10 mouse cellular contexts compared by ENCODE assay signal in the genomic region with DNA sequence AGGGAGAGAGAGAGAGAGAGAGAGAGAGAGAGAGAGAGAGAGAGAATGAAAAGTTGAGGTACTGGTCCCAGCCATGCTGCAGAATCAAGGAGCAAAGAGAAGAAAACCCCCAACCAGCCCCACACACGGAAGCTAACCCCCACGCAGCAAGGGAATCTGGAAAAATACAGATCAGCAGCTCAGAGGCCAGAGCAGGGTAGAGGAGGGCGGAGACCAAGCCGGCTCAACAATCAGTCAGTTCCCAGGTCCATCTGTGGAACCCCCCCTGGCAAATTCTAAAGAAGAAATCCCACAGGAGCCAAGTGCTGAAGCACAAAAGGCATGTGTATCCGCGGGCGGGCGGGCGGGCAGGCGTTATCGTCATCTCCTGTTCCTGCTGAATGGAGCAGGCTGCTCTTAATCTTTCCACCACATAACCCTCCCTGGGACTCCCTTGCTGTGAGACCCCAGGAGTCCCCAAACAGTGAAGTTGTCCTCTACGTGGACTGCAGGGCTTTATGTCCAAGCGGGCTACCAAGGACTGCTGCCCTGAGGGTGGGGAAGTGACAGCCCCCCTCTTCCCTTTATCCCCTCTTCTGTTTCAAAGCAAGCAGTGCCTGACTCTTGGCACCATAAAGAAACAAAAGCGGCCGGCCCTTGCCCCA.
A peak's percentile ranks its signal among the peaks of the same experiment; 100 is the strongest.
DNase-seq lines count a peak whose midpoint lies in the region; ATAC-seq and TF ChIP-seq lines count a peak whose summit lies in the region.
"Had no signal": no experiment of that assay in that cellular context is flagged by ENCODE, and none has a peak within 500 bp of the region (broad histone marks: within the 10 kb centered on the region; RNA-seq: fewer than 3 reads in every experiment).

No protein-coding gene starts in this region.

- DNase-seq in heart, adult 18-20 months, result no peak
- DNase-seq in brain, embryonic 14.5 days (ENCODE audit: low read depth), result peak; percentile 73
- DNase-seq in hindbrain, embryonic 10.5 days (ENCODE audit: low spot score), result peak; percentile 30
- DNase-seq in cerebellum, postnatal 25 days, result no peak
- DNase-seq in thymus, postnatal 14 days, result no peak
- DNase-seq: liver, embryonic 13.5 days had no signal

- 3% methylated on average over 15 of the region's 15 CpGs for WGBS in heart, embryonic 12.5 days
- 4% methylated on average over 15 of the region's 15 CpGs for WGBS in hindbrain, embryonic 10.5 days
- 1% methylated on average over 15 of the region's 15 CpGs for WGBS in midbrain, embryonic 12.5 days
- WGBS in intestine, embryonic 15.5 days, result 9% methylated on average over 15 of the region's 15 CpGs

- 0 out of 2 replicates have a peak, but pooled peaks cover 3% of the 10 kb centered on the region for H3K9me3 ChIP-seq in heart, embryonic 12.5 days (replicated peaks)
- no peaks in the 10 kb centered on the region for H3K9me3 ChIP-seq in hindbrain, embryonic 10.5 days
- no peaks in the 10 kb centered on the region for H3K9me3 ChIP-seq in midbrain, embryonic 12.5 days
- H3K9me3 ChIP-seq in intestine, embryonic 15.5 days, result no peaks in the 10 kb centered on the region
- H3K9me3 ChIP-seq: liver, embryonic 13.5 days had no signal

- no peak for TF ChIP-seq POLR2A in brain, embryonic 14.5 days (IDR thresholded peaks at IDR 0.05; ENCODE audit: borderline replicate concordance, extremely low read depth, insufficient read depth, insufficient read length, poor library complexity, severe bottlenecking)

- H3K9ac ChIP-seq in heart, embryonic 12.5 days, result no peak overlapping the region
- 0 out of 2 replicates have a peak overlapping the region, but pooled peaks have one; percentile 24 for H3K9ac ChIP-seq in midbrain, embryonic 12.5 days (replicated peaks)
- no peak overlapping the region for H3K9ac ChIP-seq in intestine, embryonic 15.5 days
- H3K9ac ChIP-seq: liver, embryonic 13.5 days had no signal

- peaks cover 33% of the 10 kb centered on the region for H3K27me3 ChIP-seq in heart, embryonic 12.5 days (replicated peaks)
- H3K27me3 ChIP-seq in hindbrain, embryonic 10.5 days (ENCODE audit: insufficient read depth, poor library complexity, severe bottlenecking), result peaks cover 33% of the 10 kb centered on the region
- H3K27me3 ChIP-seq in midbrain, embryonic 12.5 days, result peaks cover 36% of the 10 kb centered on the region
- H3K27me3 ChIP-seq in intestine, embryonic 15.5 days (replicated peaks), result peaks cover 18% of the 10 kb centered on the region

- H3K4me1 ChIP-seq in heart, embryonic 12.5 days (replicated peaks), result peaks cover 8% of the 10 kb centered on the region; the same call in 1 of the 2 replicates
- peaks cover 17% of the 10 kb centered on the region for H3K4me1 ChIP-seq in hindbrain, embryonic 10.5 days (replicated peaks)
- H3K4me1 ChIP-seq in midbrain, embryonic 12.5 days, result peaks cover 16% of the 10 kb centered on the region
- H3K4me1 ChIP-seq in intestine, embryonic 15.5 days (replicated peaks), result no peaks in the 10 kb centered on the region
- H3K4me1 ChIP-seq: liver, embryonic 13.5 days had no signal

- ATAC-seq in heart, embryonic 12.5 days (ENCODE audit: insufficient number of reproducible peaks, low FRiP score), result peak; percentile 69; the same call in 1 of the 2 replicates
- peak; percentile 72 for ATAC-seq in midbrain, embryonic 12.5 days (ENCODE audit: low FRiP score, low read depth)
- no peak for ATAC-seq in intestine, embryonic 15.5 days

- H3K27ac ChIP-seq in heart, embryonic 12.5 days (ENCODE audit: poor library complexity, severe bottlenecking), result no peak overlapping the region
- H3K27ac ChIP-seq in hindbrain, embryonic 10.5 days, result peak overlapping the region; percentile 80
- peak overlapping the region; percentile 77 for H3K27ac ChIP-seq in midbrain, embryonic 12.5 days (replicated peaks)
- H3K27ac ChIP-seq in intestine, embryonic 15.5 days, result no peak overlapping the region
- H3K27ac ChIP-seq: layer of hippocampus, adult 2 months; liver, embryonic 13.5 days had no signal

- no peak for TF ChIP-seq CTCF in brain, embryonic 14.5 days (IDR thresholded peaks at IDR 0.05; ENCODE audit: borderline replicate concordance, extremely low read depth, insufficient read depth, insufficient read length)

- no peaks in the 10 kb centered on the region for H3K36me3 ChIP-seq in heart, embryonic 12.5 days
- no peaks in the 10 kb centered on the region for H3K36me3 ChIP-seq in hindbrain, embryonic 10.5 days
- H3K36me3 ChIP-seq in midbrain, embryonic 12.5 days, result no peaks in the 10 kb centered on the region
- no peaks in the 10 kb centered on the region for H3K36me3 ChIP-seq in intestine, embryonic 15.5 days
- H3K36me3 ChIP-seq: liver, embryonic 13.5 days had no signal

- H3K4me3 ChIP-seq in heart, embryonic 12.5 days, result no peak overlapping the region
- peak overlapping the region; percentile 32 for H3K4me3 ChIP-seq in hindbrain, embryonic 10.5 days
- H3K4me3 ChIP-seq in midbrain, embryonic 12.5 days, result no peak overlapping the region
- H3K4me3 ChIP-seq in intestine, embryonic 15.5 days (replicated peaks), result no peak overlapping the region
- H3K4me3 ChIP-seq: layer of hippocampus, adult 2 months; liver, embryonic 13.5 days had no signal

- peak overlapping the region; percentile 32 for H3K4me2 ChIP-seq in heart, embryonic 12.5 days
- H3K4me2 ChIP-seq in midbrain, embryonic 12.5 days (replicated peaks), result peak overlapping the region; percentile 39
- no peak overlapping the region for H3K4me2 ChIP-seq in intestine, embryonic 15.5 days (replicated peaks)
- H3K4me2 ChIP-seq: liver, embryonic 13.5 days had no signal

Comparison
In these comparisons a context has a peak if more than half of its experiments do, and no peak if none do; other contexts are left out.
1. H3K27ac ChIP-seq: peak in hindbrain, embryonic 10.5 days (single experiment) and midbrain, embryonic 12.5 days (single experiment); none in heart, embryonic 12.5 days (single experiment) and intestine, embryonic 15.5 days (single experiment).
2. DNase-seq: peak in brain, embryonic 14.5 days (single experiment) and hindbrain, embryonic 10.5 days (single experiment); none in heart, adult 18-20 months (0 of 2), cerebellum, postnatal 25 days (0 of 2) and thymus, postnatal 14 days (single experiment).